Mouse (Mus musculus) bone marrow, adult 2 months (tissue): Measurements from ENCODE around the gene Cldn14. TPM values are rescaled to one million over a fixed set of nuclear protein-coding genes. Genes with fewer than 3 reads are reported as not detected.

Experiments
- H3K27ac ChIP-seq: fragments of 200-500 bp; 2 replicates; pipeline ENCODE4 v1.5.1; 2012; ENCODE audit warnings: low read depth, mild to moderate bottlenecking, control low read depth, inconsistent platforms, low read length; ENCODE audit not compliant: control insufficient read depth, poor library complexity, insufficient read depth
- H3K4me1 ChIP-seq: fragments of 200-500 bp; 2 replicates; pipeline ENCODE4 v1.6.1; 2011; ENCODE audit warnings: low read length; ENCODE audit not compliant: control insufficient read depth, insufficient read depth
- H3K4me3 ChIP-seq: fragments of 200-500 bp; replicated peaks from 2 replicates; pipeline ENCODE3; 2011; ENCODE audit warnings: mild to moderate bottlenecking, low read depth, low read length, control low read depth; ENCODE audit not compliant: control insufficient read depth
- CTCF ChIP-seq: fragments of 200-500 bp; IDR thresholded peaks from 2 replicates; pipeline ENCODE4 v1.5.1; 2011; ENCODE audit warnings: low read length, control low read depth; ENCODE audit not compliant: control insufficient read depth, insufficient read depth
- POLR2A ChIP-seq: fragments of 200-500 bp; IDR thresholded peaks from 2 replicates; pipeline ENCODE4 v1.6.1; 2011; ENCODE audit warnings: low read depth, mild to moderate bottlenecking, control low read depth, low read length, borderline replicate concordance; ENCODE audit not compliant: control insufficient read depth
- WGBS: fragments of 180-500 bp; shearing (Covaris S2); methylation state at CpG from one replicate; pipeline ENCODE4 v1.1.7; 2018; 5-methylcytosine and 5-hydroxymethylcytosine counted together
- polyA plus RNA-seq: library from polyadenylated mRNA; stranded (reverse); fragments of >200 nt; gene quantifications from 2 replicates; pipeline ENCODE4 v1.2.4, GENCODE M21; 2011; ENCODE audit warnings: low replicate concordance; ENCODE audit not compliant: missing spikeins, insufficient read depth, insufficient read length

Cldn14 gene
- polyA plus RNA-seq, 1 experiment, result not detected

GRCm38 (mm10) chr16:93944301-93944700 lies 64.3 kb downstream of the Cldn14 start:
- WGBS, result 50% methylated on average over 6 of the region's 6 CpGs
- H3K27ac ChIP-seq, result no peak overlapping the region
- TF ChIP-seq POLR2A, result no peak
- no peak for TF ChIP-seq CTCF

GRCm38 (mm10) chr16:93942796-93943502 lies 65.7 kb downstream of the Cldn14 start:
- WGBS, result 76% methylated on average over 10 of the region's 10 CpGs
- Histone ChIP-seq H3K27ac (no peak overlapping the region), H3K4me1 (no peaks in the 10 kb centered on the region; the same call in 1 of the 2 replicates), H3K4me3 (no peak overlapping the region)
- no peak for TF ChIP-seq CTCF

More at GRCm38 (mm10) chr16:93944301-93944700, 64.3 kb downstream of the Cldn14 start:
- Histone ChIP-seq H3K4me3 (no peak overlapping the region), H3K4me1 (no peaks in the 10 kb centered on the region)

- TF ChIP-seq POLR2A, result no peak
- TF ChIP-seq CTCF, result no peak
- whole genome bisulfite sequencing, result 76% methylated on average over 10 of the region's 10 CpGs
- Histone ChIP-seq H3K27ac (no peak overlapping the region; the same call in 1 of the 2 replicates), H3K4me1 (no peaks in the 10 kb centered on the region; the same call in 1 of the 2 replicates), H3K4me3 (no peak overlapping the region)
Measured at GRCm38 (mm10) chr16:93941781-93942567, 66.7 kb downstream of the Cldn14 start.

- 83% methylated on average over 4 of the region's 4 CpGs for WGBS
- H3K4me1 ChIP-seq, result no peaks in the 10 kb centered on the region; the same call in 1 of the 2 replicates
- TF ChIP-seq CTCF (no peak), POLR2A (no peak)
- no peak overlapping the region for H3K27ac ChIP-seq
- H3K4me3 ChIP-seq, result no peak overlapping the region
Measured at GRCm38 (mm10) chr16:93939961-93940360, 68.7 kb downstream of the Cldn14 start.

GRCm38 (mm10) chr16:93938400-93938846 lies 70.2 kb downstream of the Cldn14 start:
- no peak overlapping the region for H3K4me3 ChIP-seq
- peaks cover 2% of the 10 kb centered on the region for H3K4me1 ChIP-seq
- TF ChIP-seq CTCF (peak; percentile 49), POLR2A (no peak)
- no peak overlapping the region for H3K27ac ChIP-seq
- WGBS, result 2% methylated on average over 16 of the region's 16 CpGs

- TF ChIP-seq POLR2A, result no peak
- no peak for TF ChIP-seq CTCF
- no peak overlapping the region for H3K27ac ChIP-seq
- no peak overlapping the region for H3K4me3 ChIP-seq
- H3K4me1 ChIP-seq, result peaks cover 2% of the 10 kb centered on the region
- WGBS, result 24% methylated on average over 7 of the region's 7 CpGs
Measured at GRCm38 (mm10) chr16:93935009-93935408, 73.6 kb downstream of the Cldn14 start.

GRCm38 (mm10) chr16:93934588-93934987 lies 74.0 kb downstream of the Cldn14 start:
- 27% methylated on average over 13 of the region's 13 CpGs for WGBS
- TF ChIP-seq POLR2A (no peak), CTCF (no peak)
- no peak overlapping the region for H3K27ac ChIP-seq
- no peak overlapping the region for H3K4me3 ChIP-seq
- H3K4me1 ChIP-seq, result peaks cover 2% of the 10 kb centered on the region
